Mouse (Mus musculus): ENCODE measurements around the gene Syt1. TPM values are rescaled to one million over a fixed set of nuclear protein-coding genes. Genes with fewer than 3 reads are reported as not detected.

The Syt1 gene
- polyA plus RNA-seq, 2 experiments: 0.84 to 1.1 TPM

DNA sequence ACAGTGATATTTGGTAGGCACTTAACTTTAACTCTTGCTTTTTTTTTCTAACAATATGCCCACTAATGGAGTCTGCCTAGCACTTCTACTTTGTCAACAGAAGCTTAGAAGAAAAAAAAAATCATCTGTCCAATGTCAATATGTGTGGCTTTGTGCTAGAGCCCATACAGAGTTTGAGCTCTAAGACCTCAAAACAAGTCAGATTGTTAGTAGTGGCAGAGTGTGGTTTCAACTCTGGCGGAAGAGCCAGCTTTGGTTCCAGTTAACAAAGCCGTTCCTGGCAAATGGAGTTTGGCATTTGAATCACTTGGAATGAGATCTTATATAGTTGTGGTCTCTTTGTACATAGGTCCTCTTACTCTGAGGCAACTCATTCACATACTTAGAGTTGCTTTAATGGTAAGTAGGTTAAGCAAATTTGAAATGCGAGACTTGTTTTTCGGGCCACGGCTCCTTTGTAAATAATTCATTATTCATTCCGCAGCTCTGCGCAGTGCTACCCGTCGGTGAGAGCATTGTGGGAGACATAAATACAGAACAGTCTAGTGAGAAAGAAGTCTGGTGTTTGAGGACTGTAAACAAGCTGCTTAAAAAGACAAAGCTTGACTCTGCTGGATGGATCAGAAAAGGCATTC, 429.9 kb downstream of the Syt1 start:
- H3K4me2 ChIP-seq (replicated peaks; ENCODE audit: low read depth, low read length, severe bottlenecking): no peak overlapping the region
- no peak for ATAC-seq (ENCODE audit: low FRiP score, low read depth)

DNA sequence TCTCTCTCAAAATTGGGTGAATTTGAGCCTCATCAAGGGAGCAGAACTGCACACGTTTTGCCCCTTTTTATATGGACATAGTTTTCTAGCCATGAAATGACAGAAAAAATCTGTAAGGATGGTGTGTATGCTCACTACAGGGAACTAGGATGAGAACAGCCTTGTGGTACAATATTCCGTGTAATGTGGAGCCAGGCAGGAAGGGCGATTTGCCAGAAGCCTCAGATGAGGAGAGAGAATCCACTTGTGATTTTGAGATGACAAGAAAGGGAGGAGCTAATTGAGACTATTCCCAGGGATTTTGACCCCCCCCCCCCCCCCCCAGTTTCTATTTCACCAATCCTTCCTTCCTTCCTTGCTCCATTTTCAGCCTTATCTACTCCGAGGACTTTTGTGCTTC, 431.4 kb downstream of the Syt1 start:
- TF ChIP-seq POLR2A (IDR thresholded peaks at IDR 0.05; ENCODE audit: borderline replicate concordance, extremely low read depth, insufficient read depth, insufficient read length): no peak
- H3K9me3 ChIP-seq (ENCODE audit: control insufficient read depth, low read length): no peaks in the 10 kb centered on the region
- no peak overlapping the region for H3K4me3 ChIP-seq (replicated peaks; ENCODE audit: low read length)
- no peak for ATAC-seq (ENCODE audit: low FRiP score, low read depth)
- DNase-seq (ENCODE audit: low spot score): no peak
- no peak overlapping the region for H3K9ac ChIP-seq (ENCODE audit: low read depth, low read length, severe bottlenecking)
- H3K27ac ChIP-seq (replicated peaks; ENCODE audit: low read depth, low read length): no peak overlapping the region
- H3K36me3 ChIP-seq (ENCODE audit: control insufficient read depth, insufficient read depth, low read length): no peaks in the 10 kb centered on the region
- H3K27me3 ChIP-seq (ENCODE audit: control insufficient read depth, insufficient read depth, low read length): no peaks in the 10 kb centered on the region
- no peak overlapping the region for H3K4me2 ChIP-seq (replicated peaks; ENCODE audit: low read depth, low read length, severe bottlenecking)
- WGBS: 88% methylated on average over 4 of the region's 4 CpGs
- H3K4me1 ChIP-seq (ENCODE audit: control insufficient read depth, insufficient read depth, low read length): no peaks in the 10 kb centered on the region

More for the DNA sequence above, 429.9 kb downstream of the Syt1 start:
- 76% methylated on average over 9 of the region's 9 CpGs for WGBS
- no peaks in the 10 kb centered on the region for H3K36me3 ChIP-seq (ENCODE audit: control insufficient read depth, insufficient read depth, low read length)
- no peaks in the 10 kb centered on the region for H3K4me1 ChIP-seq (ENCODE audit: control insufficient read depth, insufficient read depth, low read length)
- no peak overlapping the region for H3K4me3 ChIP-seq (replicated peaks; ENCODE audit: low read length)
- H3K9me3 ChIP-seq (ENCODE audit: control insufficient read depth, low read length): no peaks in the 10 kb centered on the region
- H3K27me3 ChIP-seq (ENCODE audit: control insufficient read depth, insufficient read depth, low read length): no peaks in the 10 kb centered on the region
- H3K9ac ChIP-seq (ENCODE audit: low read depth, low read length, severe bottlenecking): no peak overlapping the region
- TF ChIP-seq POLR2A (IDR thresholded peaks at IDR 0.05; ENCODE audit: borderline replicate concordance, extremely low read depth, insufficient read depth, insufficient read length): no peak
- no peak overlapping the region for H3K27ac ChIP-seq (replicated peaks; ENCODE audit: low read depth, low read length)
- no peak for DNase-seq (ENCODE audit: low spot score)

DNA sequence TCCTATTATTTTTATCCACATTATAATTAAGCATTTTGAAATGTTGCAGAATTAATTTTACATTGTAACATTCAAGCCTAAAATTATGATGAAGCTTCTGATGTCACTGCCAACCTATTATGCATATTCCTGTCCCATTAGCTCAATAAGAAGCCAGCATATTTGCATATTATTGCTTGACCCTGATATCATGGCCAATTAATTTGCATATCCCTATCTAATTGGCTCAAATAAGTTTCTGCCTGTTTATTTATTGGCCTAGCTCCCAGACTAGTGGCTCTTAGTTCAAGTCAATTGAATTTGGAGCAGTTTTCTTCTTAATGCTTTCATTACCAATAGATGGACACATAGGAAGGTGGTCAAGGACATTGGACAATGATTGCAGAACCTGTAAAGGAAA, 433.2 kb downstream of the Syt1 start:
- ATAC-seq (ENCODE audit: low FRiP score, low read depth): no peak
- no peaks in the 10 kb centered on the region for H3K27me3 ChIP-seq (ENCODE audit: control insufficient read depth, insufficient read depth, low read length)
- no peaks in the 10 kb centered on the region for H3K9me3 ChIP-seq (ENCODE audit: control insufficient read depth, low read length)
- no peak overlapping the region for H3K27ac ChIP-seq (replicated peaks; ENCODE audit: low read depth, low read length)
- H3K9ac ChIP-seq (ENCODE audit: low read depth, low read length, severe bottlenecking): no peak overlapping the region
- H3K4me1 ChIP-seq (ENCODE audit: control insufficient read depth, insufficient read depth, low read length): no peaks in the 10 kb centered on the region
- DNase-seq (ENCODE audit: low spot score): no peak
- no peak for TF ChIP-seq POLR2A (IDR thresholded peaks at IDR 0.05; ENCODE audit: borderline replicate concordance, extremely low read depth, insufficient read depth, insufficient read length)
- no peaks in the 10 kb centered on the region for H3K36me3 ChIP-seq (ENCODE audit: control insufficient read depth, insufficient read depth, low read length)
- no peak overlapping the region for H3K4me3 ChIP-seq (replicated peaks; ENCODE audit: low read length)
- H3K4me2 ChIP-seq (replicated peaks; ENCODE audit: low read depth, low read length, severe bottlenecking): no peak overlapping the region

DNA sequence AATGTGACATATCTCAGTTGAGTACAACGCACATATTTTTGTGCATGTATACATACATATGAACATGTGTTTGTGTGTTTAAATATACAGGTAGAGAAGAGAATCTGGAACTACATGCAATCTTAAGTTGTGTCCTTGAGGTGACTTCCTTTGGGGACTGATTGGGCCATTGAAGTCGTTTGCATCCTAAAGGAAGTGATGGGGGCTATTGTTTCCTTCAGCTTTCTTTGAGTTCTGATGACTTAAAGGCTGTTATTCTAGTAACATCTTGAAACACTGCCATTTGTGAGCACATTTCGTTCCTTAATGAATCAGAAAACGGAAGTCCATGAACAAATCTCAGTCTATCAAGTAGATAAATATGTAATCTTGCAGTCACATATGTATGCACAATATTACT, 438.0 kb downstream of the Syt1 start:
- WGBS: 76% methylated on average over 4 of the region's 4 CpGs
- H3K4me3 ChIP-seq (replicated peaks; ENCODE audit: low read length): no peak overlapping the region
- H3K27ac ChIP-seq (replicated peaks; ENCODE audit: low read depth, low read length): no peak overlapping the region
- H3K36me3 ChIP-seq (ENCODE audit: control insufficient read depth, insufficient read depth, low read length): no peaks in the 10 kb centered on the region
- H3K27me3 ChIP-seq (ENCODE audit: control insufficient read depth, insufficient read depth, low read length): no peaks in the 10 kb centered on the region
- no peak for ATAC-seq (ENCODE audit: low FRiP score, low read depth)
- H3K4me2 ChIP-seq (replicated peaks; ENCODE audit: low read depth, low read length, severe bottlenecking): no peak overlapping the region
- no peak for TF ChIP-seq POLR2A (IDR thresholded peaks at IDR 0.05; ENCODE audit: borderline replicate concordance, extremely low read depth, insufficient read depth, insufficient read length)
- DNase-seq (ENCODE audit: low spot score): no peak
- H3K9me3 ChIP-seq (ENCODE audit: control insufficient read depth, low read length): no peaks in the 10 kb centered on the region
- H3K9ac ChIP-seq (ENCODE audit: low read depth, low read length, severe bottlenecking): no peak overlapping the region
- peaks cover 6% of the 10 kb centered on the region; the same call in 1 of the 2 replicates for H3K4me1 ChIP-seq (ENCODE audit: control insufficient read depth, insufficient read depth, low read length)

GRCm38 (mm10) chr10:108571104-108571503, 439.7 kb downstream of the Syt1 start:
- ATAC-seq (ENCODE audit: low FRiP score, low read depth): no peak
- WGBS: 53% methylated on average over 5 of the region's 5 CpGs
- H3K27me3 ChIP-seq (ENCODE audit: control insufficient read depth, insufficient read depth, low read length): no peaks in the 10 kb centered on the region

More at GRCm38 (mm10) chr10:108571104-108571503, 439.7 kb downstream of the Syt1 start:
- no peaks in the 10 kb centered on the region for H3K36me3 ChIP-seq (ENCODE audit: control insufficient read depth, insufficient read depth, low read length)
- H3K9ac ChIP-seq (ENCODE audit: low read depth, low read length, severe bottlenecking): no peak overlapping the region
- no peak overlapping the region for H3K4me2 ChIP-seq (replicated peaks; ENCODE audit: low read depth, low read length, severe bottlenecking)
- no peak overlapping the region for H3K27ac ChIP-seq (replicated peaks; ENCODE audit: low read depth, low read length)
- H3K9me3 ChIP-seq (ENCODE audit: control insufficient read depth, low read length): no peaks in the 10 kb centered on the region
- H3K4me1 ChIP-seq (ENCODE audit: control insufficient read depth, insufficient read depth, low read length): peaks cover 6% of the 10 kb centered on the region; the same call in 1 of the 2 replicates
- no peak for TF ChIP-seq POLR2A (IDR thresholded peaks at IDR 0.05; ENCODE audit: borderline replicate concordance, extremely low read depth, insufficient read depth, insufficient read length)
- DNase-seq (ENCODE audit: low spot score): no peak
- no peak overlapping the region for H3K4me3 ChIP-seq (replicated peaks; ENCODE audit: low read length)
